Mouse (Mus musculus): ENCODE measurements around the gene Myo1a. TPM values are rescaled to one million over a fixed set of nuclear protein-coding genes. Genes with fewer than 3 reads are reported as not detected.
"Not testable (repeated sequence)": the region's sequence is repeated elsewhere in the genome, so short reads cannot be mapped to it uniquely, and the experiment has no call there.

The Myo1a gene
- under 1 TPM; 0.46 to 0.82 TPM for total RNA-seq (2021)

DNA sequence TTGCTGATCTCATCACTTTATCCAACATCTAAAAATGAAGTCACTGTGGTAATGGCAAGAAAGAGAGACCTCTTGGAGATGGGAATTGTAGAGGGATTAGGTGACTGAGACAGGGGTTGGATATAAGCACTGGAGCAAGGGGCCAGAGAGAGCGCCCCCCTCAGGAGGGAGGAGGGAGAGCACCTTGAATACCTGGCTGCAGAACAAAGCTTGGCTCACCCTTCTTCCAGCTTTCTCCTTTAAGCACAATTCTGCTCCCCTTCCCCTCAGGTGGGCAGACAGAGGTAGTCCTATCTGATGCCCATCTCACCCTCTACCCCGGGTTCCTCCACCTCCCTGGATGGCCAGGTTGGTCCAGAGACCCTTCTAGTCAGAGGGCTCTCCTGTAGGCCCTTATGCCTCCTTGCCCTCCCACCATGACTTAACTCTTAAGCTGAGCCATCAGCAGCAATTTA is at the start of gene Myo1a:
Gene Myo1a, plus strand, starts transcription at position 405 of the 455 bp plus-strand sequence.
- intact Hi-C loops (cut with DNase I): no loop called here
- no peak for DNase-seq

DNA sequence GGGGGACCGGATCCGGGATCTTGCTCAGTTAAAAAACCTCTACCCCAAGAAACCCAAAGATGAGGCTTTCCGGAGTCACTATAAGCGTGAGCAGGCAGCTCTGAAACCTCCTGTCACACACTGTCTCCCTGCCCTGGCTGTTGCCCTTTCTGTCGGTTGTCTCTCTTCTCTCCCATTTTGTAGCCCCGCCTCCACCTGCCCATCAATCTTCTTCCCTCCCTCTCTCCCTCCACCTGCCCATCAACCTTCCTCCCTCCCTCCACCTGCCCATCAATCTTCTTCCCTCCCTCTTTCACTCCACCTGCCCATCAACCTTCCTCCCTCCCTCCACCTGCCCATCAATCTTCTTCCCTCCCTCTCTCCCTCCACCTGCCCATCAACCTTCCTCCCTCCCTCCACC is 47.4 kb upstream of the Myo1a start:
- DNase-seq; intact Hi-C loops (cut with DNase I): not testable (repeated sequence)

DNA sequence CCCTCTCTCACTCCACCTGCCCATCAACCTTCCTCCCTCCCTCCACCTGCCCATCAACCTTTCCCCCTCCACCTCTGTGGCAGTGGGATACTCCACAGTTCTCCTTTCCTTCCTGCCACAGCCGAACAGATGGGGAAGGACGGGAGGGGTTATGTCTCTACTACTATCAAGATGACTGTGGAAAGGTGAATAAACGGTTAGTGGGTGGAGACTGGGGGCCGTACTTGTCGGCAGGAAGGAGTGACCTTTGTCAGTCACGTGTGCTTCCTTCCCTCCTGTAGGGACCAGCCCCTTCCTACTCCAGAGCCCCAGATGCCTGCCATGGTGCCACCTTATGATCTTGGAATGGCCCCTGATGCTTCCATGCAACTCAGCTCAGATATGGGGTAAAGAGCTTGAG is 46.9 kb upstream of the Myo1a start:
- intact Hi-C loops (cut with DNase I): no loop called here
- DNase-seq: no peak

DNA sequence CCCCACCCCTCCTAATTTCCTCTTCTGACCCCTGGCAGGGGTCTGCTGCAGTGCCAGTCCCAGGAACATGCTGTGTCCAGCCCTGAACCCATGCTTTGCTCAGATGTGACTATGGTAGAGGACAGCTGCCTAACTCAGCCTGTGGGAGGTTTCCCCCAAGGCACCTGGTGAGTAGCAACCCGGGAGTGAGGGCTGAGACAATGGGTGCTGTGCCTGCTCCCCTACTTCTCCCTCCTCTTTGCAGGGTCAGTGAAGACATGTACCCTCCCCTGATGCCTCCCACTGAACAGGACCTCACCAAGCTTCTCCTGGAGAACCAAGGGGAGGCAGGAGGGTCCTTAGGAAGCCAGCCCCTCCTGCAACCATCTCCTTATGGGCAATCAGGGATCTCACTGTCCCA is 45.4 kb upstream of the Myo1a start:
- DNase-seq: no peak
- intact Hi-C loops (cut with DNase I): no loop called here

DNA sequence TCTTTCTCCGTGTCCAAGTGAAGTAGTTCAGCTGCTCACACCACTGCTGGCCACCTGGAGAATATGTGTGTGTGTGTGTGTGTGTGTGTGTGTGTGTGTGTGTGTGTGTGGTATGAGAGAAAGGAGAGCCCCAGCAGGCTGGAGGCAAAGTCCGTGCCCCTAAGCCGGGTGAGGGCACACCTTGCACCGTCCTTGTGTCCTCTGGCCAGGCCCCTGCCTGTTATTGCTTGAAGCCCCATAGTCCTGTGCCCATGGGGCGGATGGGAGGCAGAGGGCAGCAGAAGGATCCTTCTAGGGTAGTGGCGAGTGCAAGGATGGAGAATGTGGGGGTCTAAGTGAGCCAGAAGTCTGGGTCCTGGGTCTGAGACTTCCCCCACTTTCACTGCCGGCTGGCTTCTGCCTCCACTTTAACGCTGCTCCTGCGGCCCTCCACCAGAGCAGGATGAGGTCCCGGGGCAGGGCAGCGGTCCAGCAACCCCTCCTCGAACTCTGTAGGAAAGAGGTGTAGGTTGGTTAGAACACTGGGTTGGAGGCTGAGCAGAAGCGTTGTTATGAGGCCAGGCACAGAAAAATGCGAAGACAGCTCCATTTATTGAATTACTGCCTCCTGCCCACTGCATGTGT is 43.6 kb upstream of the Myo1a start:
- intact Hi-C loops (cut with DNase I): no loop called here
- no peak for DNase-seq

DNA sequence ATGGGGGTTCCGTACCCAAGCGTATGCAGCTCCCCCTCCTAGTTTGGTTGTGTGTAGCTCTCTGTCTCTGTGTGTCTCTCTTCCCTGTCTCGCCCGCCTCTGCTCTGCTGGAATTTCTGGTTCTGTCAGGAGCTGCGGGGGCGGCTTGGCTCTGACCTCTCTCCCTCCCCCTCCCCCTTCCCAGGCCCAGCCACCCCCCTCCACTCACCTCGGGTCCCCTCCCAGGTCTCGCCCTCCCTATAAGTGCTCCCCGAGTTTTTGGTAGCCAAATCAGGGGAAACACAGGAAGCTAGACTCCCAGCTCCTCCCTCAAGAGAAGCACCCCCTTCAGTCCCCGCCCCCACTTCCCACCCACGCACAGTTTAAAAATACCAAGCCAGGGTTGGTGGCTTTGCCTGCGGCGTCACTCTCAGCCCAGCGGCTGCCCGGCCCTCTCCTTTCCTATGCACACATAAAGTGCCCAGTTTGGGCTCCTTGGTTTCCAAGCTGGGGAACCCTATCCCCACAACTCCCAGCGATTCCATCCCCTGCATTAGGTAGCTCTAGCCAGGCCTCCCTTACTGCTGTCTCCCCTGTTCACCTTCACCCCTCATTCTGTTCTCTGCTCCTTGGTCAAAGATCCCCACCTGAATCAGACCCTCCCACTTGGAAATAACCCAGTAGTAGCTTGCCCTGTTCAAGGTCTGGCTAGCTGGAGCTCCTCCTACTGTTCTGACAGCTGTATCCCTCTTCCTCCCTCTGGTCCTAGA is 42.9 kb upstream of the Myo1a start:
- no peak for DNase-seq
- intact Hi-C loops (cut with DNase I): no loop called here

DNA sequence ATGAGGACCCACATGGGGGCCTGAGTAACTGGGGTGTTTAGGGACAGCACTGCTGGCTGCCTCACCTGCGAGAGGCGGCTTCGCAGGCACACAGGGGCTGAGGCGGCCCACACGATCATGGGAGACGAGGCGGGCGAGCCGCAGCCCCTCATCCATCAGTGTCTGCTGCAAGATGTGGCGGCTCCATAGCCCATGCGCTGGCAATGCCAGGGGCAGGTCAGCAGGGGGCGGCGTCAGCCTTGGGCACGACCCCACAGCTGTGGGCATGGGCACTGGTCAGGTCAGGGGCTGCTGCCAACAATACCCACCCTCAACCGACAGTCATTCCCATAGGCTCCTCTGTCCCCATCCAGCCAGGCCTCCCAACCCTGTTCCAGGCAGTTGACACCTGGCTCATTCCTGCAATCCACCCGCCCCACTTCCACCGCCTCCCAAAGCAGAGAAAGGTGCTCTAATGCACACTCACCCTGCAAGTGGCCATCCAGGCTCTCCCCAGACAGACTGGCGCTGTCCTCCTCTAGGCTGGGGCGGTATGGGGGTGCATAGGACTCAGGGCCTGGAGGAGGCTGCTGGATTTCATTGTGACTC is 42.2 kb upstream of the Myo1a start:
- intact Hi-C loops (cut with DNase I): no loop called here
- peak; percentile 44 for DNase-seq

DNA sequence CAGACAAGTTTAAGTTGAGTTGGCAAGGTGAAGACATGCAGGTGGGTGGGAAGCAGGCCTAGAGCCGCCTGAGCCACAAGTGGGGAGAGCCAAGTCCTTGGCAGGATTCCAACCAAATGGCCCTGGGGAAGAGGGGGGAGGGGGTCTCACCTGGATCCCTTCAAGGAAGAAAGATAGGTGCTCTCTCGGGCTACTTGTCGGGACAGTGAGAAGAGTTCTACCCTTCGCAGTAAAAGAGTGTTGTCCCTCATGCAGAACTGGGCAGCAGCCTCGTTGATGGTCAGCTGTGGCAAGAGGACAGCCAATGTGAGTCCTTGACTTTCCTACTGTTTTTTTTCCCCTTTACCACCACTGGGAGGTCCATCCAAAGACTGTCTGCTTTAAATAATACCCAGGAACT is 41.4 kb upstream of the Myo1a start:
- no peak for DNase-seq
- intact Hi-C loops (cut with DNase I): no loop called here

DNA sequence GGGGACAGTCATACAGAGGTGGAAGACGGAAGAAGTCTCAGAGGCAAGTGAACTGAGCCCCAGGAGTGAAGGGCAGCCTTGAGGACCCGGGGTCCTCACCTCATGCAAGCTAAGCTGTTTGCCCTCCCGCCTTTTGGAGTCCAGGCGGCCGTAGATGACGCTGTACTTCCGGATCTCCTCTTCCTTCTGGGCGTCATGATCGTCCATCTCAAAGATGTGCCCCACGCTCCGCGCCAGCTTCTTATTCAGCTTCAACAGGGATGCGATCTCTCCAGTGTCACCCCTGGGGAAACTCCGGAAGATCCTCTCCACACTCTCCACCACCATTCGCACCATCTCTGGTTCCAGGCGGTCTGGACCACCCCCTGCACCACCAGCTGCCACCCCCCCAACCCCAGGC is 40.8 kb upstream of the Myo1a start:
- intact Hi-C loops (cut with DNase I): no loop called here
- no peak for DNase-seq

DNA sequence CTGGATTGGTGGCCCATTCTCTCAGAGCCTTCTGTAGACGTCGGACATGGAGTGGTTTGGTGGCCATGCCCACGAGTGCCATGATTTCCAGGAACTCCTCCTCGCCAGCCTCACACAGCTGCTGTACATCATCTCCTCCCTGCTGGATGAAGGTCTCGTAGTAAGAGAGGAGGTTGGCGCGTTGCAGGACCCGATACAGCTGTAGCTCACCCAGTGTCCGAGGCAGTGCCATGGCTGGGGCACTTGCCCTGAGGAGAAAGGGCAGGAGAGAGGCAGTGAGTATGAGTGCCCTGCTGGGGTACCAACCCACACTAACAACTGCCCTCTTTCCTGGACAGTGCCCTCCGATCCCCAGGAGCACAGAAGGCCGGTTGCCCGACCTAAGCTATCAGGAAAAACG is 40.1 kb upstream of the Myo1a start:
- DNase-seq: no peak
- intact Hi-C loops (cut with DNase I): no loop called here

DNA sequence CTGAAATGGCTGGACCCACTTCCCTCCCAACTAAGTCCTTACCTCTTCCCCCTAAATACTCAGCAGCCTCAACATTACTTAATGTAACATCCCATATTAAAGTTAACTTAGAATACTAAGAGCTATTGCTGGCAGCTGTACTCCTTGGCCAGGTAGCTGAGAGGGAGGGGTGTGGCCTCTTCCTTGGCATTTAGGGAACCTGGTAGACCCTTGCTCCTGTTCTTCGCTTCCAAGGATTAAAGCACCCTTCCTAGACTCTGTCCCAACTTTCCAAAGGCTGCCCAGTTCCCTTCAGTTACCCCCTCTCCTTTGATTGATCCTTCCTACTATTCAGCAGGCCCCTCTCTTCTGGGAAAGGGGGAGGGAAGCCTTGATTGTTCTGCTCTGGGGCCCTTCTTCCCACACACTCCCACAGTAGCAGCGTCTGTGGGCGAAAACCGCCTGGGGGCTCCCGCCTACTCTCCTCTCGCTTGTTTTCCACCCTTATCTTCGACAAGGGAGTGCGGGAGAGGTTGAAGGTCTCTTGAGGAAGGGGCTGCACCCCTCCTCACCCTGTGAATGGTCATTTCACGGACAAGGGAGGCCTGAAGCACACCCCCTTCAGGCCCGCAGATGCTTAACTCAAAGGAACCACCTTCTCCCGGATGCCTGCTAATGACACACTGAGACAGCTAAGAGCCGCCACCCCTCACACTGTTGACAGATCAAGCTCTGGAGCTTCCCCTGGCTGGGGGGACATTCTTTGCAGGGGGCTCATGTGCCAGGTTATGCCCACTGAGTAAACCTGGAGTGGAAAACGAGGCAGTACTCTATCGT is 39.4 kb upstream of the Myo1a start:
- intact Hi-C loops (cut with DNase I): no loop called here
- no peak for DNase-seq

DNA sequence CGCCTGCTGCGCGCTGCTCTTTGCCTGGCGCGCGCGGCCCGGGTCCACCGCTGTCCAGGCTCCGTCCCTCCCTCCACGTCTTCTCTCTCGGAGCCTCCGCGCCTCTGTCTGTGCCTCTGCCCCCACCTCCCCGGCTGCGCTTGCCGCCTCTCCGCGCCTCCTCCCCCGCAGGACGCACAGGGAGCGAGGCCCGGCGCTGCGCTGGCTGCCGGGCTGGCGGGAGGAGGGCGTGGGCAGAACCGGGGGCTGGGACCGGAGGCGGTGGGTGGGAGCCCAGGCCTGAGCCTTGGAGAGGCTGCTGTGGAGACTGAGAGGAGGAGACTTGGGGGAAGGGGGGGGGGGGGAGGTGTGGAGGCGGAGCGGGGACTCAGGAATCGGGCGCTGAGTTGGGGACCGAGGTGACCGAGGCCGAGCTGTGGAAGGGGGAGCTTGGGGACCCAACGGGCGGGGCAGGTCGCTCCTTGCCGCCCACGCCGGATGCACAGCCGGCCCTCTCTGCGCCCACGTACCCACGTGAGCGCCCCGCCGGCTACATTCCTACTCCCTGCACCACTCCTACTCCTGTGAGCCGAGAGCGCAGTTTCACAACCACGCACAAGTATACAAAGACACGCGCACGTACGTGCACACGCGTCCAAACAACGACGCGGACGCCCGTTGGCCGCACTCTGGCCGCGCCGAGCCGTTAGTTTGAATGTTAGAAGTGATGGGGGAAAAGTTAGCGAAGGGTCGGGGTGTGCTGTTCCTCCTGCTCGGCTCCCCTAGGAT is 38.3 kb upstream of the Myo1a start, which contains the start of gene Nemp1:
Gene Nemp1, plus strand, starts transcription at position 401 of the 768 bp plus-strand sequence.
- intact Hi-C loops (cut with DNase I): no loop called here
- peak; percentile 51 for DNase-seq

DNA sequence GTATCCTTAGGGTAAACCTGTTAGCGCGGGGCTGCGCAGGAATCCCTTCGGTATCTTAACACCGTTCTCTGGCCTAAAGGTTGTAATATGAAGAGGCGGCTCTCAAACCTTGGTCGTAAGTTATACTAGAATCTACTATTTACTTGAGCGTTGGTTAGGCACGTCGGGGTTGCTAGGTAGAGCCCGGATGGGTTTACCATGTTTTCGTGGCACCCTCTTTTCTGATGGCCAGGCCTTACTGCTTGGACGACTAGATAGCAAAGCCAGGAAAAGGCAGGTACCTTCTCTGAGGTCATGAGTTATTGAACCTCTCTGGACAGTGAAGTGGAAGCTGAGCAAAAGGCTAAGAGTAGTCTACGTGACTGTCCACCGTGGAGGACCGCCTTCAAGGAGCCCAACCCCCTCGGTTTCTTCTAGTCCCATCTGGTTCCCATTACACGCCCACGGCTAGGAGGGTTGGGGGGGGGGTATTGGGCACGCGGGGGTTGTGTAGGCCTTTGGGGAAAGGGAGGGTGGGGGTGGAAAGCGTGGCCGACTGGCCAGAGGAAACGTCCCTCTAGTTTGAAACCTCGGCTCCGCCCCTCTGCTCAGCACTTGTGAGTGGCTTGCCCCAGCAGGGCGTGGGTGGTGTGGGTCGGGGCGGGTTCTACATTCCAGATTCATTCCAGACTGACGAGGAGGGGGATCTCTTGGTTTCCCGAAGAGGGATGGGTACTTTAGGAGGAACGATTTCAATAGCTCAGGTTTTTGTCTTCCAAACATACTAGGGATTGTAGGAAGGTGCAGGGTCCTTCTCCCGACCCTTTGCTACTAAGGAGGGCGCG is 37.5 kb upstream of the Myo1a start:
- intact Hi-C loops (cut with DNase I): no loop called here
- peak; percentile 55 for DNase-seq

DNA sequence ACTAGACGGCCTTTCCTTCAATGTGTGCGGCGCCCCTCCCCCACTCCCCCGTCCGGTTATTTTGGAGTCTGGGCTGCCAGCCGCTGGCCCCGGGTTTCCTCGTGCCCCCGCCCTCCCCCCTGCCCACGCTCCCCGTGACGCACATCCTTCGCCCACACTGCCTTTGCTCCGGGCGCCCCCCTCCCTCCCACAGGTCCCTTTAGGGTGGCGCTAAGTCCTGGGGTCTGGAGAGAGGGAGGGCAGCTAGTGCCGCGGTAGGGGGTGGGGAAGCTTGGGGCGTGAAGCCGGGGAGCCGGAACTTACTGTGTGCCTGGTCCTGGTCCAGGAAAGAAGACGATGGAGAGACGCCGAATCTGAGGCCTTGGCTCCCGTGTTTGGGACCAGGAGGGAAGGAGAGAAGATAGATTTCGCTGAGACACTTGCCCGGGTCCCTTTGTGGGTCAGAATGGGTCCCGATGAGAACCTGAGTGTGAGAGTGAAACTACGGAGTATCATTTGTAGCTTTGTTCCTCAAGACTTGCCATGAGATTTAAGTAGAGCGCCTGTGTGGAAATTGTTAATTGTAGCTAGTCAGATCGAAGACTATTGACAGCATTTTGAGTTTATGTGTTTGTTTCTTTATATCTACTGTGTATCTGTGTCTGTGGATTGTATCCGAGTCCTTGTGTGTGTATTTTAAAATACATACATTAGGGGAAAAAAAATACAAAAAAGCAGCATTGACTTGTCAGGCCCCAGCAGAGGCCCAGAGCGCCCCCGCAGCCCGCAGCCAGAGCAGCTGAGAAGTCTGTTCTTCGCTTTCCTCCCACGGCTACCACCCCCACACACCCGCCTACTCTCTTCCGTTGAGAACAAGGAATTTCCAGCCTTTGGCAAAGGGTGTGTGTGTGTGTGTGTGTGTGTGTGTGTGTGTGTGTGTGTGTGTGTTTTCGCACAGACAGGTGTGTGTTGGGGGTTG is 36.6 kb upstream of the Myo1a start, which contains the start of gene Nab2:
Gene Nab2, minus strand, starts transcription at position 476 of the 958 bp plus-strand sequence.
- peak; percentile 43 for DNase-seq
- intact Hi-C loops (cut with DNase I): no loop called here

DNA sequence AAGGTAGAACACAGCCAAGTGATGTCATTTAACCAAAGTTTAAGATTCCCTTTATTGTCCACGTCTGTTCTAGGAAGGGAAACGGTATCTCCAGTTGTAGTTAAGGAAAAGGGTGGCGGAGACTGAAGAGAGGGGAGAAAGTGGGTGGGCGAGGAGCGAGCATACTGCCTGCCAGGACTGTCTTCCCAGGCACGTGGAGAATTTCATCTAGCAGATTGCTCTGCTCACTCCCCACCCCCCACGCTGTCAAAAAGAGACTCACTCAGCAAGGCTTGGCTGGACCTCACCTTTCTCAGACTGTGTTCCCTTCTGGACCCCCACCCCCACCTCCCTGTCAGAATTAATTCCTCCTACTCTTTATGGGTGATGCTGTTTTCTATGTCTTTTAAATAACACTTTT is 35.8 kb upstream of the Myo1a start:
- no peak for DNase-seq
- intact Hi-C loops (cut with DNase I): no loop called here

DNA sequence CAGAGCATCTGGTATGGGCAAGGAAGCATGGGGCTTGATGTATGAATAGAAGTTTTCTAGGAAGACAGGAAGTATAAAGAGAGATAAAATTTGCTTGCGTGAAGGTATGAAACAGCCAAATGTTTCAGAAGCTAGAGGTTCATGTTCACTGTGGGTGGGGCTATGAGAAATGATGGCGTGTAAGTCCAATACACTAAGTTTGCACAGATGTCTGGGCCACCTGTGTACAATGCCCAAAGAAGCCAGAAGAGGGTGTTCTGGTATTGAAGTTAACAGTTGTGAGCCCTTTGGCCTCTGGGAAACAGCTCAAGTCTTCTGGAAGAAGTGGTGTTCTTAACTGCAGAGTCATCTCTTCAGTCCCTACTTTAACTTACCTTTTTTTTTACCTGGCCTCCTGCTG is 34.8 kb upstream of the Myo1a start:
- intact Hi-C loops (cut with DNase I): loop anchor here (10.0 kb wide), 1 partner anchor 265 kb away; no protein-coding TSS in a partner anchor
- no peak for DNase-seq

DNA sequence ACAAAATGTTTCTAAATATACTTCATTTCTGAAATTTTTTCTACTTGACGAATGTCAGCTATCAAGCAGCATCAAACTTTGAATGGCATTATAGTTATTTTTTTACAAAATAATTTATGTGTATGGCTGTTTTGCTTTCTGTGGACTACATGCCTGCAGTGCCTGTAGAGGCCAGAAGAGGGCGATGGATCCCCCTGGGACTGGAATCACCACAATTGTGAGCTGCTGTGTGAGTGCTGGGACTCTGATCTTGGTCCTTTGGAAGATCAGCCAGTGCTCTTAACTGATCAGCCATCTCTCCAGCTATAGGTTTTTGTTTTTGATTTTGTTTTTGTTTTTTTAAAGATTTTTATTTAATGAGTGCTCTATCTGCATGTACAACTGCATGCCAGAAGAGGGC is 33.7 kb upstream of the Myo1a start:
- intact Hi-C loops (cut with DNase I): loop anchor here (10.0 kb wide), 1 partner anchor 264 kb away; no protein-coding TSS in a partner anchor
- DNase-seq: no peak

DNA sequence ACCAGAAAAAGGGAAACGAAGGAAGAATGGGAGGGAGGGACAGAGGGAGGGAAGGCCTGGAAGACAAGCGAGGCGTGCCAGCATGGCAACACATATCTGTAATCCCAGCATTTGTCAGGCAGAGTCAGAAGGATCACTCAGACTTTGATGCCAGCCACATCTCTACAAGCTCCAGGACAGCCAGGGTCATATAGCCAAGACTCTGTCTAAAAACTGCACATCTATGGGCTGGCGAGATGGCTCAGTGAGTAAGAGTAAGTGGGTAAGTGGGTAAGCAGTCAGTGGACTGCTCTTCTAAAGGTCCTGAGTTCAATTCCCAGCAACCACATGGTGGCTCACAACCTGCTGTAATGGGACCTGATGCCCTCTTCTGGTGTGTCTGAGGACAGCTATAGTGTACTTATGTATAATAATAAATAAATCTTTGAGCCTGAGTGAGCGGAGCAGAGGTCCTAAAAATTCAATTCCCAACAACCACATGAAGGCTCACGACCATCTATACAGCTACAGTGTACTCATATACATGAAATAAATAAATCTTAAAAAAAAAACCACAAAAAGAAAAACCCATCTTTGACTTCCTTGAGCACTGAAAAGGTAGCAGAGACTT is 30.8 kb upstream of the Myo1a start:
- no peak for DNase-seq
- intact Hi-C loops (cut with DNase I): loop anchor here (10.0 kb wide), 1 partner anchor 261 kb away; no protein-coding TSS in a partner anchor
